Mouse (Mus musculus) left cerebral cortex, postnatal 4 days (tissue): ENCODE results near the gene Nras. TPM values are rescaled to one million over a fixed set of nuclear protein-coding genes. Genes with fewer than 3 reads are reported as not detected.
A peak's percentile ranks its signal among the peaks of the same experiment; 100 is the strongest.

Experiments
- DNase-seq: peaks from one replicate; pipeline ENCODE4 v3.0.0-alpha.2; 2022
- intact Hi-C: fragments of 180-260 bp; cut with DNase I; formaldehyde crosslinking; loops from one replicate; pipeline ENCODE4 v1.15.1; 2025
- total RNA-seq, 2 experiments: library from RNA; stranded (reverse); gene quantifications; 2 replicates each; pipeline ENCODE4 v1.2.3; 2021

Nras gene
- total RNA-seq, 2 experiments from 2014 or later = 191 to 214 TPM

- DNase-seq = no peak
- intact Hi-C loops = no loop called here
Measured at GRCm38 (mm10) chr3:103085986-103086385, 27.9 kb downstream of the Nras start.

DNA sequence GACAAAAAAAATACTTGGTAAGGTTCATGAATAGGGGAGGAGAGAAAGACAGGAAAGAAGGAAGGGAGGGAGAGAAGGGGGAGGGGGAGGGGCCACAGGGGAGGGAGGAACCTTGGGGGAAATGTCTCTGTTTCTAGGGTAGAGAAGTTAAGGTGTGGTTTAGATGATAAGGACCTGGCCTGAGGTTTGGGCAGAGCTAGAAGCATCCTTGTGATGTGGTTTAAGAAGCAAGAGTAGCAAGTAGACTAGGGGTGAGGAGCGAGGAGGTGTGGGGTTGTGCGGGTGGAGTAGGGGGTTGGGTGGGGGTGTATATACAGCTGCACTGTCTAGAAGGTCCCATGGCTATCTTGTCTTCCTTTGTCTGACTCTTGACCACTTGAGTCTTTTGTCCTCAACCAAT is 33.7 kb downstream of the Nras start:
- DNase-seq = no peak
- intact Hi-C loops = no loop called here

DNA sequence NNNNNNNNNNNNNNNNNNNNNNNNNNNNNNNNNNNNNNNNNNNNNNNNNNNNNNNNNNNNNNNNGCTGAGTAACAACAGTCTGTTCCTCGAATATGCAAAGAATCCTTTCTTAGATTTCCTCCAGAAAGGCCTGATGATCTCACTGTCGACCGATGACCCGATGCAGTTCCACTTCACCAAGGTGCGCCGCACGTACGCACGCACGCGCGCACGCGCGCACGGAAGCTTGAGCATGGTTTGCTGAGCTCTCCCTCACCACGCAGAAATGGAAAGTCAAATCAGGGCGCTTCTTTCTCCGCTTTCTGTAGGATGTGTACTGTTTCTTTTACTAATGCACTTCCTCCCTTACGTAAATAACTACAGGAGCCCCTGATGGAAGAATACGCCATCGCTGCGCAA is 40.6 kb downstream of the Nras start:
- no peak for DNase-seq

DNA sequence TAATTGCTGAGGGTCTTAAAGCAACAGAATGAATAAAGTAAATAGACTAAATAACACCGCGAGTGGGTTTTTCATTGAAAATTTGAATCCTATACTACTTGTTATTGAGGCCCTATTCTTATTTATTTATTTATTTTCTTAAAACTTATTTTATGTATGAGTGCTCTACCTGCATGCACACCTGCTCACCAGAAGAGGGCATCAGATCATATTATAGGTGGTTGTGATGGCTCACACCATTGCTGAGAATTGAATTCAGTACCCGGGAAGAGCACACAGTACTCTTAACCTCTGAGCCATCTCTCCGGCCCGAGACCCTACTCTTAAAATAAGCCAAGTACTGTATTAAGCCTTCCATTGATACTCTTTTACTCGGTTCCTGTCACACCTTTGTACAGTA is 41.6 kb downstream of the Nras start:
- no peak for DNase-seq
- intact Hi-C loops = no loop called here

More for the DNA sequence above, 40.6 kb downstream of the Nras start:
- intact Hi-C loops = no loop called here

GRCm38 (mm10) chr3:103100735-103101134 is 42.6 kb downstream of the Nras start:
- intact Hi-C loops = no loop called here
- no peak for DNase-seq

- no peak for DNase-seq
- intact Hi-C loops = no loop called here
Measured at GRCm38 (mm10) chr3:103101194-103101593, 43.1 kb downstream of the Nras start.

- intact Hi-C loops = no loop called here
- DNase-seq = no peak
Measured at GRCm38 (mm10) chr3:103101909-103102308, 43.8 kb downstream of the Nras start.

GRCm38 (mm10) chr3:103102454-103103390 is 44.6 kb downstream of the Nras start, which contains the start of gene Dennd2c:
Gene Dennd2c (plus strand): TSS chr3:103102604.
- intact Hi-C loops = no loop called here
- peak; percentile 81 for DNase-seq

- DNase-seq = no peak
- intact Hi-C loops = no loop called here
Measured at GRCm38 (mm10) chr3:103107565-103108240, 49.6 kb downstream of the Nras start.

GRCm38 (mm10) chr3:103112216-103112615 is 54.1 kb downstream of the Nras start:
- DNase-seq = no peak
- intact Hi-C loops = no loop called here

Other genes starting within 250 kb of the Nras start
- gene Sycp1, start 122.2 kb upstream of the Nras start, total RNA-seq = not detected
- not detected for gene Nr1h5, start 94.2 kb upstream of the Nras start, total RNA-seq
- 10 to 100 TPM; 91.5 to 98.7 TPM for gene Sike1, start 62.6 kb upstream of the Nras start, total RNA-seq
- 100 to 1,000 TPM; 324 to 349 TPM for gene Csde1, start 37.9 kb upstream of the Nras start, total RNA-seq
- not detected for gene Ampd1, start 15.7 kb downstream of the Nras start, total RNA-seq
- 1 to 10 TPM; 1.1 to 1.4 TPM for gene Dennd2c, start 44.3 kb downstream of the Nras start, total RNA-seq
- gene Bcas2, start 113.4 kb downstream of the Nras start, total RNA-seq = 10 to 100 TPM; 86.1 to 93.7 TPM
- gene Trim33, start 221.0 kb downstream of the Nras start, total RNA-seq = 10 to 100 TPM; 73.1 to 75.2 TPM